Mouse (Mus musculus) ES-Bruce4 (cell line): ENCODE measurements at regions not wholly inside any gene's neighbourhood (a gene's known extent, or its start where the extent isn't known, plus 50 kb on each side); places are given as distances from the start of the nearest gene placed in this dataset.

Source experiments
- CTCF ChIP-seq: IDR thresholded peaks from one replicate; pipeline ENCODE4 v1.8.1; 2011; ENCODE audit warnings: low read depth, low read length
- EP300 ChIP-seq: IDR thresholded peaks from 2 replicates; pipeline ENCODE4 v1.6.1; 2011; ENCODE audit warnings: low read depth, low read length; ENCODE audit not compliant: insufficient read depth
- POLR2A ChIP-seq: IDR thresholded peaks from one replicate; pipeline ENCODE4 v1.8.1; 2011; ENCODE audit warnings: low read length; ENCODE audit not compliant: insufficient read depth

GRCm38 (mm10) chr7:111150115-111150514 is 67.3 kb upstream of the Eif4g2 start:
- no peak for TF ChIP-seq EP300
- no peak for TF ChIP-seq CTCF
- TF ChIP-seq POLR2A: no peak
